In the genomic region with DNA sequence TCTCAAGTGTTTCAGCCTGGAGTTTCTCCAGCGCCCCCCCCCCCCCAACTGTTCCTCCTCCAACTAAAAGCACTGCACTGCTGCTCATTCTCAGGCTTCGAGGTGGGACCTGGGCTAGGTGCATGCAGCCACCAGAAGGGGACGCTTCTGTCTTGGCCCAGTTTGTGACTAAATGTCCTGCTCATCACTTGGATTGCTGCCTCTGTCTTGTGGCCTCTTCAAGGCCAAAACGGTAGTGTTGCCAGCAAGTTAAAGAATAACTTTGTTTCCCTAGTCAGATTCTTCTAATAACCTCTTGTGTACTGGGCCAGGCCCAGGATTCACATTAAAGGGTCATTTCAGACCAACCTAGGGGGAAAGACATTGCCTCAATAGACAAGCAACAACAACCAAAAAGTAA, we compare ENCODE assay signal across 17 mouse cellular contexts.
DNase-seq lines count a peak whose midpoint lies in the region; ATAC-seq lines count a peak whose summit lies in the region.
"Had no signal": no experiment of that assay in that cellular context is flagged by ENCODE, and none has a peak within 500 bp of the region (broad histone marks: within the 10 kb centered on the region; RNA-seq: fewer than 3 reads in every experiment).

No protein-coding gene starts in this region.

- no peaks in the 10 kb centered on the region for H3K9me3 ChIP-seq in heart, embryonic 12.5 days (replicated peaks)
- no peaks in the 10 kb centered on the region for H3K9me3 ChIP-seq in kidney, embryonic 16.5 days (ENCODE audit: low read length)
- H3K9me3 ChIP-seq in forebrain, embryonic 10.5 days: no peaks in the 10 kb centered on the region
- H3K9me3 ChIP-seq: G1E; midbrain, embryonic 15.5 days; neural tube, embryonic 12.5 days had no signal

- ATAC-seq in heart, embryonic 12.5 days (ENCODE audit: insufficient number of reproducible peaks, low FRiP score): no peak
- 0 out of 2 replicates have a peak, but pooled peaks have one; percentile 49 for ATAC-seq in kidney, embryonic 16.5 days (ENCODE audit: low FRiP score, low TSS enrichment)
- ATAC-seq: forebrain, embryonic 16.5 days; midbrain, embryonic 15.5 days had no signal

- WGBS in heart, embryonic 12.5 days: 54% methylated on average over 4 of the region's 4 CpGs
- 66% methylated on average over 4 of the region's 4 CpGs for WGBS in kidney, embryonic 16.5 days
- 80% methylated on average over 4 of the region's 4 CpGs for WGBS in forebrain, embryonic 10.5 days

- peaks cover 15% of the 10 kb centered on the region; the same call in 1 of the 2 replicates for H3K4me1 ChIP-seq in heart, embryonic 12.5 days (replicated peaks)
- H3K4me1 ChIP-seq in kidney, embryonic 16.5 days (ENCODE audit: insufficient read depth, low read length): peaks cover 28% of the 10 kb centered on the region
- peaks cover 30% of the 10 kb centered on the region for H3K4me1 ChIP-seq in forebrain, embryonic 10.5 days

- H3K27me3 ChIP-seq in heart, embryonic 12.5 days (replicated peaks): no peaks in the 10 kb centered on the region
- no peaks in the 10 kb centered on the region for H3K27me3 ChIP-seq in kidney, embryonic 16.5 days (ENCODE audit: insufficient read depth, low read length)
- H3K27me3 ChIP-seq in forebrain, embryonic 10.5 days (ENCODE audit: poor library complexity, severe bottlenecking): no peaks in the 10 kb centered on the region
- H3K27me3 ChIP-seq: midbrain, embryonic 15.5 days; neural tube, embryonic 12.5 days had no signal

- H3K4me3 ChIP-seq in heart, embryonic 12.5 days: no peak overlapping the region
- no peak overlapping the region for H3K4me3 ChIP-seq in kidney, embryonic 16.5 days (ENCODE audit: low read length)
- no peak overlapping the region for H3K4me3 ChIP-seq in forebrain, embryonic 10.5 days
- H3K4me3 ChIP-seq: midbrain, embryonic 15.5 days; neural tube, embryonic 12.5 days had no signal

- no peaks in the 10 kb centered on the region for H3K36me3 ChIP-seq in heart, embryonic 12.5 days
- H3K36me3 ChIP-seq in kidney, embryonic 16.5 days (ENCODE audit: insufficient read depth, low read length): peaks cover 5% of the 10 kb centered on the region; the same call in 1 of the 2 replicates
- peaks cover 15% of the 10 kb centered on the region for H3K36me3 ChIP-seq in forebrain, embryonic 10.5 days (replicated peaks)
- H3K36me3 ChIP-seq: midbrain, embryonic 15.5 days; neural tube, embryonic 12.5 days had no signal

- peak overlapping the region; percentile 24 for H3K4me2 ChIP-seq in heart, embryonic 12.5 days
- no peak overlapping the region for H3K4me2 ChIP-seq in kidney, embryonic 16.5 days (replicated peaks; ENCODE audit: low read depth, low read length)
- H3K4me2 ChIP-seq: midbrain, embryonic 15.5 days; neural tube, embryonic 12.5 days had no signal

- DNase-seq in heart, adult 8-10 months (ENCODE audit: low spot score): no peak
- DNase-seq in ovary, postnatal 36 days (ENCODE audit: low spot score): peak; percentile 8
- no peak for DNase-seq in ovary, adult 18-20 months (ENCODE audit: low spot score)
- no peak for DNase-seq in layer of hippocampus, postnatal 14 days (ENCODE audit: low spot score in 2 of 2)
- no peak for DNase-seq in thymus, postnatal 4 days
- DNase-seq in forebrain, embryonic 10.5 days (ENCODE audit: extremely low spot score, low spot score): no peak
- DNase-seq: cerebellum, adult 8-10 months; layer of hippocampus, postnatal 36 days; lung, adult 18-20 months; lung, postnatal 4 days; thymus, adult 2 months had no signal

- H3K9ac ChIP-seq in heart, embryonic 12.5 days: no peak overlapping the region
- no peak overlapping the region for H3K9ac ChIP-seq in kidney, embryonic 16.5 days (replicated peaks; ENCODE audit: low read length)
- H3K9ac ChIP-seq: midbrain, embryonic 15.5 days; neural tube, embryonic 12.5 days had no signal

- H3K27ac ChIP-seq in heart, embryonic 12.5 days (ENCODE audit: poor library complexity, severe bottlenecking): no peak overlapping the region
- H3K27ac ChIP-seq in kidney, embryonic 16.5 days (ENCODE audit: low read length): no peak overlapping the region; the same call in 1 of the 2 replicates
- no peak overlapping the region; the same call in 1 of the 2 replicates for H3K27ac ChIP-seq in forebrain, embryonic 10.5 days
- H3K27ac ChIP-seq: midbrain, embryonic 15.5 days; neural tube, embryonic 12.5 days had no signal
